Mouse (Mus musculus) hindbrain, embryonic 16.5 days (tissue): ENCODE results near the gene Olfr1051. TPM values are rescaled to one million over a fixed set of nuclear protein-coding genes. Genes with fewer than 3 reads are reported as not detected.
"Not testable (repeated sequence)": the region's sequence is repeated elsewhere in the genome, so short reads cannot be mapped to it uniquely, and the experiment has no call there.

Experiments used
- ATAC-seq: fragments of 200-750 bp; cut with Nextera tagmentation; 2 replicates; pipeline ENCODE4 v1.8.0; 2017; ENCODE audit warnings: moderate TSS enrichment, moderate library complexity
- H3K27ac ChIP-seq: fragments of 300-500 bp; sonication (generic); 2 replicates; pipeline ENCODE4 v1.5.1; 2014; ENCODE audit warnings: low read depth, mild to moderate bottlenecking, control low read depth, low read length, moderate library complexity
- H3K27me3 ChIP-seq: fragments of 300-500 bp; sonication (generic); replicated peaks from 2 replicates; pipeline ENCODE4 v1.6.1; 2014; ENCODE audit warnings: low read length; ENCODE audit not compliant: control insufficient read depth, insufficient read depth
- H3K36me3 ChIP-seq: fragments of 300-500 bp; sonication (generic); 2 replicates; pipeline ENCODE4 v1.6.1; 2014; ENCODE audit warnings: mild to moderate bottlenecking, low read length, moderate library complexity, mixed read lengths; ENCODE audit not compliant: control insufficient read depth, insufficient read depth
- H3K4me1 ChIP-seq: fragments of 300-500 bp; sonication (generic); 2 replicates; pipeline ENCODE4 v1.6.1; 2014; ENCODE audit warnings: low read depth, low read length; ENCODE audit not compliant: control insufficient read depth, insufficient read depth
- H3K4me2 ChIP-seq: fragments of 300-500 bp; sonication (generic); 2 replicates; pipeline ENCODE4 v1.6.1; 2014; ENCODE audit warnings: mild to moderate bottlenecking, low read length, control low read depth, moderate library complexity
- H3K4me3 ChIP-seq: fragments of 300-500 bp; sonication (generic); 2 replicates; pipeline ENCODE4 v1.5.1; 2014; ENCODE audit warnings: mild to moderate bottlenecking, low read length, control low read depth, moderate library complexity
- H3K9ac ChIP-seq: fragments of 300-500 bp; sonication (generic); 2 replicates; pipeline ENCODE4 v1.6.1; 2014; ENCODE audit warnings: low read depth, mild to moderate bottlenecking, control low read depth, low read length, moderate library complexity
- H3K9me3 ChIP-seq: fragments of 300-500 bp; sonication (generic); 2 replicates; pipeline ENCODE4 v1.6.1; 2014; ENCODE audit warnings: mild to moderate bottlenecking, low read length, moderate library complexity; ENCODE audit not compliant: control insufficient read depth
- WGBS: fragments of 180-500 bp; shearing (Covaris S2); extraction: QIAGEN DNeasy Blood & Tissue Kit; methylation state at CpG from one replicate; pipeline ENCODE4 v1.1.7; 2014; 5-methylcytosine and 5-hydroxymethylcytosine counted together
- polyA plus RNA-seq: library from polyadenylated mRNA; unstranded; fragments of >200 nt; fragmentation: Nextera tagmentation; extraction: Ambion mirVana; gene quantifications from 2 replicates; pipeline ENCODE4 v1.2.1, GENCODE M21; 2015

Gene Olfr1051
- polyA plus RNA-seq, result not detected in 2 replicates

GRCm38 (mm10) chr2:86278988-86279387, at the start of gene Olfr1051:
TSS of gene Olfr1051 (minus strand) at chr2:86279088.
- not testable (repeated sequence) for H3K4me3 ChIP-seq, H3K4me1 ChIP-seq, ATAC-seq, H3K36me3 ChIP-seq, H3K9me3 ChIP-seq, H3K27ac ChIP-seq, H3K9ac ChIP-seq, H3K4me2 ChIP-seq, H3K27me3 ChIP-seq

DNA sequence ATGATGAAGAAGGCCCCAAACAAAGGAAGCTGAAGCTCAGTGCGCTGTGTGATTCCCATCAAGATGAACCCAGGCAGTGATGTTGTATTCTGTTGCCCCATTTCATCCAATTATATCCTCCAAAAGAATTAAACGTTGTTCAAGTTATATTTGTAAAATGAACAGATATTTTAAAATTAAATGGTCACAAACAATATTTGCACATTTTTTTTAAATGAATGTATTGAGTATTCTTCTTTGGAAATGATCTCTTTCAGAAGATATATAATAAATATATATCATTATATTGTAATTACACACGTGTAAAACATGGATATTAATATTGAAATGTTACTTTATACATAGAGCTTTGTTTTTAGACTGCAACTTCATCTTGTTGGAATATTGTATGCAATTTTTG, 36.3 kb upstream of the Olfr1051 start, which contains the start of gene Olfr1053:
Gene Olfr1053 (minus strand): TSS at position 101 of the 400 bp plus-strand sequence.
- Histone ChIP-seq H3K27me3 (no peaks in the 10 kb centered on the region), H3K9ac (no peak within 1 kb of the TSS), H3K4me1 (no peaks in the 10 kb centered on the region), H3K36me3 (no peaks in the 10 kb centered on the region), H3K4me2 (no peak within 1 kb of the TSS), H3K9me3 (no peaks in the 10 kb centered on the region), H3K4me3 (no peak within 1 kb of the TSS), H3K27ac (no peak within 1 kb of the TSS)
- 71% methylated on average over 3 of the region's 3 CpGs for WGBS
- ATAC-seq, result no peak

DNA sequence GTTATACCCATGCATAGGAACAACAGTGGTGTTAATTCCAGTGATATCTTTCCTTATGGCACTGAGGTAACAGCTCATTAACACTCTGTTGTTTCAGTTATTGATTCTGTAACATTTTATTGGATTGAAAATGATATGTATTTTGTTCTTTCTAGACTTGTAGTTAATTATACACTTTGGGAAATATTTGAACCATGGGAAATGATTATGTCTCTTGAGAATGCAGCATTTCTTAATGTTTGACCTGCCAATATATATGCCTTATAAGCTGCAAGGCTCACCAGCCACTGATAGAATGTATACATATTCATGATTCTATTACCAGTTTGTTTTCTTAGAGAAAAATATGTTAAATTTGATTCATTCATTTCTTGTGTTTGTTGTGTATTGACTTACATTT, 13.3 kb upstream of the Olfr1051 start, which contains the start of gene Olfr1052:
Gene Olfr1052 (plus strand): TSS at position 301 of the 400 bp plus-strand sequence.
- Histone ChIP-seq H3K36me3 (no peaks in the 10 kb centered on the region), H3K27me3 (no peaks in the 10 kb centered on the region), H3K27ac (no peak within 1 kb of the TSS), H3K4me3 (no peak within 1 kb of the TSS), H3K4me2 (no peak within 1 kb of the TSS), H3K4me1 (no peaks in the 10 kb centered on the region), H3K9ac (no peak within 1 kb of the TSS), H3K9me3 (no peaks in the 10 kb centered on the region)
- ATAC-seq, result no peak

DNA sequence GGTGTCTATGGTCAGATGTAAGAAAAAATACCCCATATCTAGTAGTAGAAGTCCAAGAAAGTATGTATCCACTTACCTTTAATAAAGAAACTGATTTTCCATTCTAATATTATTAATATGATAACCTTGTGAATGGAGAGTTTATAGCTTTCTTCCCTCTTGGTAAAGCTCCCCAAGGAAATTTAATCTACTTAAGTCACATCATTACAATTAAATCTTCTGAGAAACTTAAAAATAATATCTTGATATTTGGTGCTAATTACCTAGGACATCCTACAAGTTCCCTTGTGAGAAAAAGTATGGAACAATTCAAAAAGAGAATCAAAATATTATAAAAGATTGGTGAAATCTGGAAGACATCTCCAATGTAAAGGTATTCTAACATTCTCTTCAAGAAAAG, 20.7 kb downstream of the Olfr1051 start, which contains the start of gene Olfr1049:
Gene Olfr1049 (minus strand): TSS at position 101 of the 400 bp plus-strand sequence.
- not testable (repeated sequence) for H3K27me3 ChIP-seq, H3K4me1 ChIP-seq, H3K36me3 ChIP-seq, ATAC-seq, H3K27ac ChIP-seq, H3K9me3 ChIP-seq, H3K4me3 ChIP-seq, H3K4me2 ChIP-seq, H3K9ac ChIP-seq

DNA sequence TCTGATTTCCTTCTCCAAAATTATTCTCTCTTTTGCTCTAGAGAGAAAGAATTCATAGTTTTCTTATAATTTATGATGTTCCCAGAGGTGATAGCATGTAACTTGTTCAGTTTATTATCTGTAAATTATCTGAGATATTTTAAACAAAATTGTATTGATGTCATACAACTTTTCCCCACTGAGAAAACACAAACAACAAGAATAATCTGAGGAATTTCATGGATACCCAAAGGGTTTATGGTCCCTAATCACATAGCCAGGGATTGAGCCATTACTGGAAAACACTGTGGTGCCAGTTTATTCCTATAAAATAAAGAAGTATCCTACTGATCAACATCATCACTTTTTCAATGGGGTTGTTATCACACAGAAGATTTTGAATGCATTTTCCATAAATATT, 38.7 kb downstream of the Olfr1051 start, which contains the start of gene Olfr1048:
Gene Olfr1048 (minus strand): TSS at position 101 of the 400 bp plus-strand sequence.
- H3K9me3 ChIP-seq, result no peaks in the 10 kb centered on the region
- ATAC-seq, result no peak
- no peak within 1 kb of the TSS for H3K27ac ChIP-seq
- no peaks in the 10 kb centered on the region for H3K36me3 ChIP-seq
- H3K9ac ChIP-seq, result no peak within 1 kb of the TSS
- H3K27me3 ChIP-seq, result no peaks in the 10 kb centered on the region
- H3K4me1 ChIP-seq, result no peaks in the 10 kb centered on the region
- H3K4me3 ChIP-seq, result no peak within 1 kb of the TSS
- no peak within 1 kb of the TSS for H3K4me2 ChIP-seq

DNA sequence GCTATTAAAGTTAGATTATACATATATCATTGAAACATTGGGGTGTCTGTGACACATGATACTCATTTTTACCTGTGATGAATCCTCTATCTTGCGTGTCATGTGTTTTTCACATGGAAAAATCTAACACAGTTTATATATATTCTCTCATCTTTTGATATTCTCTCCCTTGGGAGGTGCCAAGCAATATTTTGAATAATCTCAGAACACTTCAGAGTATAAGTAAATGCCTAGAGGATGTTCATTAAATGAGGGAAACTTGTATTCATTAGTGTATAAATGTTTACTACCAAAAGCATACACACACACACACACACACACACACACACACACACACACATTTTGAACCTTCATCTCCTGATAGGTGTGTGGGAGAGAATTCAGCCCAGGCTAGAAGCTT, 47.6 kb downstream of the Olfr1051 start, which contains the start of gene Olfr1047:
Gene Olfr1047 (minus strand): TSS at position 101 of the 400 bp plus-strand sequence.
- no peaks in the 10 kb centered on the region for H3K27me3 ChIP-seq
- no peaks in the 10 kb centered on the region for H3K36me3 ChIP-seq
- H3K4me1 ChIP-seq, result no peaks in the 10 kb centered on the region
- H3K4me2 ChIP-seq, result no peak within 1 kb of the TSS
- no peak for ATAC-seq
- H3K27ac ChIP-seq, result no peak within 1 kb of the TSS
- H3K4me3 ChIP-seq, result no peak within 1 kb of the TSS
- WGBS, result 100% methylated on average over 1 of the region's 1 CpGs
- H3K9ac ChIP-seq, result no peak within 1 kb of the TSS
- H3K9me3 ChIP-seq, result no peaks in the 10 kb centered on the region

Other genes starting within 250 kb of the Olfr1051 start
- gene Olfr1034, start 233.2 kb downstream of the Olfr1051 start, polyA plus RNA-seq, result not detected in 2 replicates
- gene Olfr1036, start 205.1 kb downstream of the Olfr1051 start, polyA plus RNA-seq, result not detected in 2 replicates
- gene Olfr1037, start 191.7 kb downstream of the Olfr1051 start, polyA plus RNA-seq, result not detected in 2 replicates
- gene Olfr1039, start 143.2 kb downstream of the Olfr1051 start, polyA plus RNA-seq, result not detected in 2 replicates
- not detected in 2 replicates for gene Olfr1040, start 132.4 kb downstream of the Olfr1051 start, polyA plus RNA-seq
- not detected in 2 replicates for gene Olfr1042, start 117.2 kb downstream of the Olfr1051 start, polyA plus RNA-seq
- not detected in 2 replicates for gene Olfr1043, start 111.6 kb downstream of the Olfr1051 start, polyA plus RNA-seq
- not detected in 2 replicates for gene Olfr1044, start 101.3 kb downstream of the Olfr1051 start, polyA plus RNA-seq
- not detected in 2 replicates for gene Olfr52, start 93.4 kb downstream of the Olfr1051 start, polyA plus RNA-seq
- not detected in 2 replicates for gene Olfr1045, start 76.1 kb downstream of the Olfr1051 start, polyA plus RNA-seq
- gene Olfr1046, start 59.8 kb downstream of the Olfr1051 start, polyA plus RNA-seq, result not detected in 2 replicates
- gene Olfr1047, start 47.7 kb downstream of the Olfr1051 start, polyA plus RNA-seq, result not detected in 2 replicates
- not detected in 2 replicates for gene Olfr1048, start 38.8 kb downstream of the Olfr1051 start, polyA plus RNA-seq
- gene Olfr1049, start 20.8 kb downstream of the Olfr1051 start, polyA plus RNA-seq, result not detected in 2 replicates
- gene Olfr1052, start 13.4 kb upstream of the Olfr1051 start, polyA plus RNA-seq, result not detected in 2 replicates
- not detected in 2 replicates for gene Olfr1053, start 36.2 kb upstream of the Olfr1051 start, polyA plus RNA-seq
- not detected in 2 replicates for gene Olfr1054, start 56.3 kb upstream of the Olfr1051 start, polyA plus RNA-seq
- gene Olfr1055, start 71.2 kb upstream of the Olfr1051 start, polyA plus RNA-seq, result not detected in 2 replicates
- not detected in 2 replicates for gene Olfr1056, start 83.4 kb upstream of the Olfr1051 start, polyA plus RNA-seq
- not detected in 2 replicates for gene Olfr1057, start 99.3 kb upstream of the Olfr1051 start, polyA plus RNA-seq
- not detected in 2 replicates for gene Olfr1058, start 109.5 kb upstream of the Olfr1051 start, polyA plus RNA-seq
- not detected in 2 replicates for gene Olfr1061, start 135.0 kb upstream of the Olfr1051 start, polyA plus RNA-seq
- gene Olfr1062, start 147.7 kb upstream of the Olfr1051 start, polyA plus RNA-seq, result not detected in 2 replicates
- gene Olfr1065, start 171.5 kb upstream of the Olfr1051 start, polyA plus RNA-seq, result not detected in 2 replicates
- gene Olfr1066, start 177.2 kb upstream of the Olfr1051 start, polyA plus RNA-seq, result not detected in 2 replicates
- gene Olfr228, start 208.3 kb upstream of the Olfr1051 start, polyA plus RNA-seq, result not detected in 2 replicates
- not detected in 2 replicates for gene Olfr1076, start 229.4 kb upstream of the Olfr1051 start, polyA plus RNA-seq